Mouse (Mus musculus) limb, embryonic 12.5 days (tissue): ENCODE measurements around the gene Snta1. TPM values are rescaled to one million over a fixed set of nuclear protein-coding genes. Genes with fewer than 3 reads are reported as not detected.

ENCODE experiments used
- ATAC-seq: fragments of 200-750 bp; cut with Nextera tagmentation; 2 replicates; pipeline ENCODE4 v1.8.0; 2017; ENCODE audit warnings: low read depth, moderate TSS enrichment; ENCODE audit not compliant: insufficient number of reproducible peaks, insufficient read depth, low FRiP score, low TSS enrichment
- H3K27ac ChIP-seq: fragments of 300-500 bp; sonication (generic); 2 replicates; pipeline ENCODE4 v1.5.1; 2016; ENCODE audit warnings: mild to moderate bottlenecking, moderate library complexity
- H3K27me3 ChIP-seq: fragments of 300-500 bp; sonication (generic); 2 replicates; pipeline ENCODE4 v1.6.1; 2016; ENCODE audit warnings: mild to moderate bottlenecking, moderate library complexity
- H3K36me3 ChIP-seq: fragments of 300-500 bp; sonication (generic); 2 replicates; pipeline ENCODE4 v1.6.1; 2016; ENCODE audit warnings: mild to moderate bottlenecking, moderate library complexity
- H3K4me1 ChIP-seq: fragments of 300-500 bp; sonication (generic); replicated peaks from 2 replicates; pipeline ENCODE4 v1.6.1; 2016
- H3K4me2 ChIP-seq: fragments of 300-500 bp; sonication (generic); 2 replicates; pipeline ENCODE4 v1.6.1; 2016; ENCODE audit warnings: mild to moderate bottlenecking, moderate library complexity
- H3K4me3 ChIP-seq: fragments of 300-500 bp; sonication (generic); replicated peaks from 2 replicates; pipeline ENCODE4 v1.5.1; 2016; ENCODE audit warnings: mild to moderate bottlenecking
- H3K9ac ChIP-seq: fragments of 300-500 bp; sonication (generic); replicated peaks from 2 replicates; pipeline ENCODE4 v1.6.1; 2016; ENCODE audit warnings: mild to moderate bottlenecking, moderate library complexity
- H3K9me3 ChIP-seq: fragments of 300-500 bp; sonication (generic); 2 replicates; pipeline ENCODE4 v1.6.1; 2016; ENCODE audit warnings: mild to moderate bottlenecking, moderate library complexity
- WGBS: fragments of 180-500 bp; shearing (Covaris S2); methylation state at CpG from one replicate; pipeline ENCODE4 v1.1.7; 2016; 5-methylcytosine and 5-hydroxymethylcytosine counted together
- polyA plus RNA-seq: library from polyadenylated mRNA; unstranded; fragments of >200 nt; fragmentation: Nextera tagmentation; extraction: Ambion mirVana; gene quantifications from 2 replicates; pipeline ENCODE4 v1.2.1, GENCODE M21; 2016

Gene Snta1
- polyA plus RNA-seq, result 7.5 and 8.3 TPM in 2 replicates

DNA sequence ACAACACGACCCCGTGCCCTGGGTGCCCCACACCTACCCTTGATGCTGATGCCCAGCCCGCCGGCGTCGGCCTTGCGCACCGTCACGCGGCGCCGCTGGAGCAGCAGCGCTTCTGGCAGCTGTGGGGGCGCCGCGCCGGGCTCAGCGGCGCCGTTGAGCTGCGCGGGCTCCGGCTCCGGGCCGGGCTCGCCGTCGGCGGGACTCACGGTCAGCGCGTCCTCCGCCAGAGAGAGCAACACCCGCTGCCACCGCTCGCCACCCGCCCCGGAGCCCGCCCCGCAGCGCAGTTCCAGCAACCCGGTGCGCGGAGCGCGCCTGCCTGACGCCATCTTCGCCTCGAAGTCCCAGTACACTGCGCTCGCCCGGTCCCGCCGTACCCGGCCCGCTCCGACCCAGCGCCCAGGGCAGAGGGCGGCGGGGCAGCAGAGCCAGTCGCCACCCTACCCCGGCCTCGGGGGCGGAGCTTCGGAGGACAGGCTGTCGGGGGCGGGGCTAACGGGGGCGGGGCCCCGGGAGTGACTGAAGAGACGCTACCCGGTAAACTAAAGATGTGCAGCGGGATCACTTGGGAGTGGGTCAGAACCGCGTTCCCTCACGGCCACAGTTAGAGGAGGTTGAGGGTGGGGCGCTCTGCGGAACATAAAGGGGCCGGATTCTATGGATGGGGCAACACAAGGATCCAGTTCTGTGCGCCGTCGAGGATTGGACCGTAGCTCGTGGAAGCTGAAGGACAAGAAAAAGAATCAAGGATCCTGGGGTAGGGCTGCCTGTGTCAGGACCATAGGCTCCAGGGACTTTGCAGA lies at the start of gene Snta1:
Gene Snta1 (minus strand): TSS at position 457 of the 803 bp plus-strand sequence.
- Histone ChIP-seq H3K36me3 (no peaks in the 10 kb centered on the region), H3K4me2 (peak within 1 kb of the TSS; percentile 88), H3K9me3 (no peaks in the 10 kb centered on the region), H3K9ac (peak within 1 kb of the TSS; percentile 76), H3K4me3 (peak within 1 kb of the TSS; percentile 74), H3K27me3 (peaks cover 31% of the 10 kb centered on the region), H3K4me1 (peaks cover 22% of the 10 kb centered on the region), H3K27ac (0 out of 2 replicates have a peak within 1 kb of the TSS, but pooled peaks have one; percentile 36)
- ATAC-seq, result peak; percentile 80
- 2% methylated on average over 84 of the region's 84 CpGs for WGBS

DNA sequence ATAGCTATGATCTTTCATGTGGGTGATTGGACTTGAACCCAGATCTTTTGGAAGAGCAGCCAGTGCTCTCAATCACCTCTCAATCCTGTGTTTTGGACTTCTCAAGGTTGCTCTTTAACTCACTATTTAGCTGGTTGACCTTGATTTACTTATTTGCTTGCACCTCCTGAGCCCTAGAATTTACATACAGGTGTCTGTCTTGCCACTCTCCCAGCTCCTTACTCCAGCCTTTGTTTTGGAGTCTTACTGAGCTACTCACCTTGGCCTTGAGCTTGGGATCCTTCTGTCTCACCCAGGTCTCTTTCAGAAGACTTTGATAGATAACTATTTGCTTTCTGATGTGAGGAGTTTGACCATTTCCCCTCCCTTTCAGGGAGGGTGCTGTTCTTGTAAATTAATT lies 48.7 kb upstream of the Snta1 start:
- H3K4me1 ChIP-seq, result peaks cover 21% of the 10 kb centered on the region
- ATAC-seq, result no peak
- no peaks in the 10 kb centered on the region for H3K9me3 ChIP-seq
- H3K4me3 ChIP-seq, result no peak overlapping the region
- no peaks in the 10 kb centered on the region for H3K27me3 ChIP-seq
- no peak overlapping the region for H3K27ac ChIP-seq
- H3K36me3 ChIP-seq, result peaks cover 6% of the 10 kb centered on the region; the same call in 1 of the 2 replicates
- H3K9ac ChIP-seq, result no peak overlapping the region
- no peak overlapping the region for H3K4me2 ChIP-seq

DNA sequence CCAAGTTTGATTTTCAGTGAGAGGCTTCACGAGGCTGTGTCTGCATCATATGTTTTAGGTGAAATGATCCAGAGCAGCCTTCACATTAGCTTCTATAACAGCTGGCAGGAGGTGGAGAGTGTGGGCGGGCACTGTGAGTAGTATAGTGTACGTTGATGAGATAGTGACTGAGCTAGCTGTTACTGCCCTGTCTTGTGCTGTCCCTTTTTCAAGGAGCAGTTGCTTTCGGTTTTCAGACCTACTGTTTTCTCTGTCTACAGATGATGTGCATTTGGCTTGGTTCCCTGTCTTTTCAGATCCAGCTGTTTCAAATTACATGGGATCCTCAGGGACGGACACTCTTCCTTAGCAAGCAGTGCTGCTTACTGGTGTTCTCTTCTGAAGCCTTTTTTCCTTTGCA lies 47.9 kb upstream of the Snta1 start:
- Histone ChIP-seq H3K4me3 (no peak overlapping the region), H3K4me2 (no peak overlapping the region), H3K27me3 (no peaks in the 10 kb centered on the region), H3K27ac (peak overlapping the region; percentile 45), H3K4me1 (peaks cover 21% of the 10 kb centered on the region), H3K9ac (no peak overlapping the region), H3K9me3 (no peaks in the 10 kb centered on the region), H3K36me3 (peaks cover 10% of the 10 kb centered on the region; the same call in 1 of the 2 replicates)
- WGBS, result 20% methylated on average over 5 of the region's 5 CpGs
- ATAC-seq, result 0 out of 2 replicates have a peak, but pooled peaks have one; percentile 16

DNA sequence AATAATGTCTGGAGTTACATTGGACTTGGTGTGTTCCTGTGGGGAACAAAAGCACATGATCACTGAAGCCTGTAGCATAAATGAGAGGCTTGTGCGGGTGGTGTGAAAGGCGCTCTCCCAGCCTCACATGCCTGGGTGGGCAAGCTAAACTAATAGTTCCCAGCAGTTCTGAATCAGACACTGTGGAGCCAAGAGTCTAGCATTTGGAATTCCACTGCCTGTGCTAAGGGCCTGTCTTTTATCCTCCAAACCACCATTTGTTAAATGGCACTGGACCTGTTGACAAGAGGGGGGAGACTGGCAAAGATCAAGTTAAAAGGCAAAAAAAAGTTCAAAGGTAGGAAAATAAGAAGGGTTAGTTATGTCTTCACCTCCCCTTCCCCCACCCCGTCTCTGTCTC lies 46.7 kb upstream of the Snta1 start:
- Histone ChIP-seq H3K27me3 (no peaks in the 10 kb centered on the region), H3K4me2 (no peak overlapping the region), H3K4me1 (peaks cover 16% of the 10 kb centered on the region), H3K9me3 (no peaks in the 10 kb centered on the region), H3K9ac (no peak overlapping the region), H3K27ac (no peak overlapping the region), H3K4me3 (no peak overlapping the region), H3K36me3 (peaks cover 10% of the 10 kb centered on the region; the same call in 1 of the 2 replicates)
- WGBS, result 23% methylated on average over 3 of the region's 3 CpGs
- no peak; the same call in 1 of the 2 replicates for ATAC-seq

DNA sequence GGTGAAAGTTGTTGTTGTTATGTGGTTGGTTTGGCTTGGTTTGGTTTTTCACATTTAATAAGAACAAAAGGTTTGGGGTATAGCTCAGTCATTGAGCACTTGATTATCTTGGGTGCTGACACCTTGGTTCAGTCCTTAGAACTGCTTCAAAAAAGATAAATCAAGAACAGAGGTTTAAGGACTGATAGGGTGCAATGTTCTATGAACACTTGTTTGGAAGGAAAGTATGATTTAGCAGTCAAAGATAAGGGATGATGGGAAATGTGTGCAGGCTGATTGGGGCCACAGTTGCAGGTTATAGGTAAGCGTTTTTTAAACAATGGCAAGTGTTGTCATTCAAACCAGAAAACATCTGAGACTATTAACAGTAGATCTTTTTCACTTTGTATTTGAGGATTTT lies 46.2 kb upstream of the Snta1 start:
- no peak for ATAC-seq
- no peaks in the 10 kb centered on the region for H3K27me3 ChIP-seq
- peaks cover 10% of the 10 kb centered on the region; the same call in 1 of the 2 replicates for H3K36me3 ChIP-seq
- H3K9ac ChIP-seq, result no peak overlapping the region
- H3K4me2 ChIP-seq, result no peak overlapping the region
- WGBS, result 57% methylated on average over 1 of the region's 1 CpGs
- no peaks in the 10 kb centered on the region for H3K9me3 ChIP-seq
- no peak overlapping the region for H3K4me3 ChIP-seq
- peaks cover 15% of the 10 kb centered on the region for H3K4me1 ChIP-seq
- H3K27ac ChIP-seq, result peak overlapping the region; percentile 50; the same call in 1 of the 2 replicates

DNA sequence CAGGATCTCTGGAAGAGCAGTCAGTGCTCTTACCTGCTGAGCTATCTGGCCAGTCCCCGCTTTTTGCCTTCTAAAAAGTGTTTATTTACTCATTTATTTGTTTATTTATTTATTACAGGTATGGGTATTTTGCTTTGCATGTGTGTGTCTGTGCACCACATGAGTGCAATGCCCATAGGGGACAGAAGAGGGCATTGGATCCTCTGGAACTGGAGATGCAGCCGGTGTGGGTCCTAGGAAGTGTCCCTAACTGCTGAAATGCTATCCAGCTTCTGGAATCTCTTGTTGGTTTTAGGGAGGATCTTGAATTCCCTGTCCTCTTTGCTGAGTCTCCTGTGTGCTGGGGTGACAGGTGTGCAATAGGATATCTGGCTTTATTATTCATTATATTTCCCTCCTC lies 45.1 kb upstream of the Snta1 start:
- Histone ChIP-seq H3K9ac (no peak overlapping the region), H3K27me3 (no peaks in the 10 kb centered on the region), H3K27ac (no peak overlapping the region), H3K4me3 (no peak overlapping the region), H3K9me3 (no peaks in the 10 kb centered on the region), H3K36me3 (peaks cover 12% of the 10 kb centered on the region), H3K4me2 (no peak overlapping the region), H3K4me1 (peaks cover 15% of the 10 kb centered on the region)
- 92% methylated on average over 2 of the region's 2 CpGs for WGBS
- no peak for ATAC-seq

DNA sequence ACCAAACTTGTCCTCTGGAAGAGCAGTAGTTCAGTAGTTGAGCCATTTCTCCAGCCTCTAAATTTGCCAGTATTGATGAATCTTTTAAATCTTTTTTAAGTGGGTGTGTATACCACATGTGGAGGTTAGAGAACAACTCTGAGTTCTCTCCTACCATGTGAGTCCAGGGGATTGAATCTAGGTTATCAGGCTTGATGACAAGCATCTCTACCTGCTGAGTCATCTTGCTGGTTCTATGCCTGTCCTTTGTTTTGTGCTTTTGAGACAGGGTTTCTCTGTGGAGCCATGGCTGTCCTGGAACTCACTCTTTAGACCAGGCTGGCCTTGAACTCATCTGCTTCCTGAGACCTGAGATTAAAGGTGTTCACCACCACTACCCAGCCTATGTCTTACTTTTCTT lies 40.7 kb upstream of the Snta1 start:
- Histone ChIP-seq H3K4me2 (no peak overlapping the region), H3K27me3 (no peaks in the 10 kb centered on the region), H3K9ac (no peak overlapping the region), H3K36me3 (peaks cover 22% of the 10 kb centered on the region), H3K9me3 (peaks cover 3% of the 10 kb centered on the region; the same call in 1 of the 2 replicates), H3K4me3 (no peak overlapping the region), H3K27ac (no peak overlapping the region), H3K4me1 (no peaks in the 10 kb centered on the region)
- no peak for ATAC-seq

DNA sequence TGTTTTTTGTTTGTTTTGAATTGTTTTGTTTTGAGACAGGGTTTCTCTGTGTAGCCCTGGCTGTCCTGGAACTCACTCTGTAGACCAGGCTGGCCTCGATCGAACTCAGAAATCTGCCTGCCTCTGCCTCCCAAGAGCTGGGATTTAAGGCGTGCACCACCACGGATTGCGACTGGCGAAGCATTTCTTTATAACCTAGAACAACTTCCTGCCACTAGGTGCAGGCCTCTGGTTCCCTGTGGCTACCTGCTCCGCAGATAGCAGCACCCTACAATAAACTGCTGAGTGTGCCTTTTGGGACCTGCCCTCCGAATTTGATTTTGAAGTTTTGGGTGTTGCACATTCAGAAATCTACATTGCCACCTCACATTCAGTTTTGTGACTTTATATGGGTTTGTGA lies 39.9 kb upstream of the Snta1 start:
- peaks cover 24% of the 10 kb centered on the region for H3K36me3 ChIP-seq

DNA sequence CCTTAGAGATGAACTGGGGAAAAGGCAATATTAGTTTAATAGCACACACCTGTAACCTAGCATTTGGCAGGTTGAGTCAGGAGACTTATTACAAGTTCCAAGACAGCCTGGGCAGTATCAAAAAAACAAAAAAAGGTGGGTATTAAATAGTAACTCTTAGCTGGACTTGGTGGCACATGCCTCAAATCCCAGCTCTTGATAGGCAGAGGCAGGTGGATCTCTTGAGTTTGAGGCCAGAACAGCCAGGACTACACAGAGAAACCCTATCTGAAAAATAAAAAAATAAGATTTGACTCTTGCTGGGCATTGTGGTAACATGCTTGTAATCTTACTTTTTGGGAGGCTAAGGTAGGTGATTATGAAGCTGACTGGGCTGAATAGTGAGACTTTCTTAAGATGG lies 32.6 kb upstream of the Snta1 start:
- no peak for ATAC-seq
- Histone ChIP-seq H3K36me3 (peaks cover 8% of the 10 kb centered on the region), H3K4me1 (peaks cover 29% of the 10 kb centered on the region), H3K27me3 (no peaks in the 10 kb centered on the region), H3K9ac (no peak overlapping the region), H3K27ac (no peak overlapping the region), H3K4me3 (no peak overlapping the region), H3K9me3 (peaks cover 4% of the 10 kb centered on the region; the same call in 1 of the 2 replicates), H3K4me2 (no peak overlapping the region)

More for the DNA sequence above, 39.9 kb upstream of the Snta1 start:
- H3K4me1 ChIP-seq, result no peaks in the 10 kb centered on the region
- no peak for ATAC-seq
- no peak overlapping the region for H3K27ac ChIP-seq
- H3K4me3 ChIP-seq, result no peak overlapping the region
- no peak overlapping the region for H3K9ac ChIP-seq
- H3K27me3 ChIP-seq, result no peaks in the 10 kb centered on the region
- H3K9me3 ChIP-seq, result peaks cover 4% of the 10 kb centered on the region; the same call in 1 of the 2 replicates
- H3K4me2 ChIP-seq, result no peak overlapping the region
- WGBS, result 97% methylated on average over 8 of the region's 8 CpGs

DNA sequence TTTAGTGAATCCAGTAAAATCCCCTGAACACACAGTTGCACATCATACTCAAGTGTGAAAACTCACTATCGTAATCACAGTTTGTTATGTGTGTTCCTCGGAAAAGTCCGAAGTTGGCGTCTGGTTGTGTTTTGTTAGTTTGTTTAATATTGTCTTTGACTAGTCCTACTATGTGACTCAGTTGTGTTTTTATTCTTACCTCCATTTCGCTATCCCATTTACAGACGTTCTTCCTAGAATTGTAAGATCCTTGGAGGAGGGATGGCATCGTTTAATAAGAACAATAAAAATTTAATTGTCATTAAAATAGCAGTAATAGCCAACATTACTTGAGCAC lies 29.3 kb upstream of the Snta1 start:
- no peaks in the 10 kb centered on the region for H3K9me3 ChIP-seq
- ATAC-seq, result no peak
- H3K9ac ChIP-seq, result peak overlapping the region; percentile 97
- H3K4me3 ChIP-seq, result peak overlapping the region; percentile 92
- peaks cover 29% of the 10 kb centered on the region for H3K4me1 ChIP-seq
- peak overlapping the region; percentile 57 for H3K4me2 ChIP-seq
- 14% methylated on average over 7 of the region's 7 CpGs for WGBS
- no peaks in the 10 kb centered on the region for H3K36me3 ChIP-seq
- no peaks in the 10 kb centered on the region for H3K27me3 ChIP-seq
- H3K27ac ChIP-seq, result peak overlapping the region; percentile 97

DNA sequence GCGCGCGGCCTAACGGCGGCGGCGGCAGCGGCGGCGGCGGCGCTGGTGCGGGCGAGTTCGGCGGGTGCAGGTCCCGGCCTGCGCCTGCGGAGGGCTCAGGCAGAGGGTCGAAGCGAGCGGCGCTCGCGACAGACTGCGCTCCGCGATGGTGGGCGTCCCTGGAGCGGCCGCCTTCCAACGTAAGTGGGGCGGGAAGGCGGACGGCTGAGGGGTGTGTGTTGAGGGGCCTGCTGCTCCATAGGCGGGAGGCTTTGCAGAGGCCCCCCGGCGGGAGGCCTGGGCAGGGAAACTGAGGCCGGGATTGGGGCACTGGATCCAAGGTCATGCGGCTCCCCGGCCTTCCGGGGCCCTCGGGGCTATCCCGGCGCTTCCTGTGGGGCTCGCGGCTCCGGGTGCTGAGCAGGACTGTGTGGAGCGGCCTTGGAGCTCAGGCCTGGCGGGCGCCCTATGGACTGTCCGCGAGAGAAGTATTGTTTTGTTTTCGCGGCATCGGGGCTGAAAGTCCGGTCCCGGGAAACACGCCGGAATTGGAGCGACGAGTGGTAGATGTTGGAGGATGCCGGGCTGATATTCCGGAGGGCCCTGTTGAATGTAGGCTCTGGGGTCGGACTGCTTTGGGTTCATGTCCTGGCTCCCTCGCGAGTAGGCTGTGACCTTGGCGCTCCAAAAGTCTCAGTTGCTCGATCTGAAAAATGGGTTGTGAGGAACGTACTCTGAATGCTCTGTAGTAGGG lies 28.7 kb upstream of the Snta1 start, which contains the start of gene Cbfa2t2:
Gene Cbfa2t2 (plus strand): TSS at position 24 of the 733 bp plus-strand sequence.
- Histone ChIP-seq H3K27me3 (no peaks in the 10 kb centered on the region), H3K36me3 (no peaks in the 10 kb centered on the region), H3K27ac (peak within 1 kb of the TSS; percentile 97), H3K9me3 (no peaks in the 10 kb centered on the region), H3K4me1 (peaks cover 29% of the 10 kb centered on the region), H3K4me2 (peak within 1 kb of the TSS; percentile 57), H3K9ac (peak within 1 kb of the TSS; percentile 97), H3K4me3 (peak within 1 kb of the TSS; percentile 92)
- peak; percentile 88 for ATAC-seq
- WGBS, result under 1% methylated on average over 56 of the region's 70 CpGs
